Mouse (Mus musculus) liver, embryonic 14.5 days (tissue): ENCODE results near the gene Fgd2. TPM values are rescaled to one million over a fixed set of nuclear protein-coding genes. Genes with fewer than 3 reads are reported as not detected.

Source experiments
- ATAC-seq: fragments of 200-750 bp; cut with Nextera tagmentation; 2 replicates; pipeline ENCODE4 v1.8.0; 2017; ENCODE audit warnings: moderate number of reproducible peaks, mild to moderate bottlenecking, moderate library complexity; ENCODE audit not compliant: insufficient read depth
- DNase-seq, 3 experiments: peaks; one replicate each; pipeline ENCODE4 v3.0.0-alpha.2; 2012 to 2013; ENCODE audit warnings: low read depth in 3 of 3, low spot score in 3 of 3
- H3K27ac ChIP-seq: fragments of 300-500 bp; sonication (generic); 2 replicates; pipeline ENCODE4 v1.5.1; 2014; ENCODE audit warnings: moderate library complexity, mild to moderate bottlenecking, control low read depth, inconsistent platforms
- H3K27me3 ChIP-seq: fragments of 300-500 bp; sonication (generic); 2 replicates; pipeline ENCODE4 v1.6.1; 2014; ENCODE audit warnings: mild to moderate bottlenecking, low read length, moderate library complexity; ENCODE audit not compliant: control insufficient read depth, insufficient read depth
- H3K36me3 ChIP-seq: fragments of 300-500 bp; sonication (generic); replicated peaks from 2 replicates; pipeline ENCODE4 v1.6.1; 2014; ENCODE audit warnings: low read depth; ENCODE audit not compliant: control insufficient read depth, insufficient read depth
- H3K4me1 ChIP-seq, 2 experiments: fragments of 200-500 bp in 1 of 2; fragments of 300-500 bp in 1 of 2; sonication (generic) in 1 of 2; replicated peaks; 2 replicates each; pipeline ENCODE4 v1.6.1; 2012 to 2014; ENCODE audit warnings: antibody characterized with exemption in 1 of 2, inconsistent platforms in 1 of 2, low read length in 1 of 2; ENCODE audit not compliant: control insufficient read depth in 2 of 2, insufficient read depth in 2 of 2
- H3K4me2 ChIP-seq: fragments of 300-500 bp; sonication (generic); 2 replicates; pipeline ENCODE4 v1.6.1; 2014; ENCODE audit warnings: low read depth, mild to moderate bottlenecking, control low read depth, moderate library complexity
- H3K4me3 ChIP-seq, 2 experiments: fragments of 200-500 bp in 1 of 2; fragments of 300-500 bp in 1 of 2; sonication (generic) in 1 of 2; 2 replicates each; pipeline ENCODE4 v1.5.1; 2012 to 2014; ENCODE audit warnings: low read depth in 2 of 2, low read length in 2 of 2, mild to moderate bottlenecking in 2 of 2, control low read depth in 1 of 2, inconsistent platforms in 1 of 2, moderate library complexity in 1 of 2; ENCODE audit not compliant: insufficient read depth in 1 of 2
- H3K9ac ChIP-seq: fragments of 300-500 bp; sonication (generic); replicated peaks from 2 replicates; pipeline ENCODE4 v1.6.1; 2014; ENCODE audit warnings: mild to moderate bottlenecking, control low read depth, moderate library complexity
- H3K9me3 ChIP-seq: fragments of 300-500 bp; sonication (generic); 2 replicates; pipeline ENCODE4 v1.6.1; 2016; ENCODE audit warnings: low read length, mixed read lengths; ENCODE audit not compliant: control insufficient read depth
- CTCF ChIP-seq: IDR thresholded peaks from 2 replicates; pipeline ENCODE4 v1.5.1; 2016; ENCODE audit warnings: antibody characterized with exemption, low read depth, control low read depth
- EP300 ChIP-seq: IDR thresholded peaks from 2 replicates; pipeline ENCODE4 v1.6.1; 2016; ENCODE audit warnings: antibody characterized with exemption, low read depth
- WGBS: fragments of 180-500 bp; shearing (Covaris S2); extraction: QIAGEN DNeasy Blood & Tissue Kit; methylation state at CpG from one replicate; pipeline ENCODE4 v1.1.7; 2014; ENCODE audit not compliant: insufficient replicate concordance; 5-methylcytosine and 5-hydroxymethylcytosine counted together
- polyA plus RNA-seq, 2 experiments: library from polyadenylated mRNA; depleted of rRNA in 1 of 2; stranded (reverse) in 1 of 2; unstranded in 1 of 2; fragments of >200 nt; fragmentation: Nextera tagmentation in 1 of 2; extraction: Ambion mirVana in 1 of 2; gene quantifications; 2 replicates each; pipeline versions ENCODE4 v1.2.1 to v1.2.3; 2012 to 2014

Gene Fgd2
- polyA plus RNA-seq, 2 experiments, result 3.8 to 8.5 TPM

- H3K9me3 ChIP-seq, result no peaks in the 10 kb centered on the region
- whole genome bisulfite sequencing, result 67% methylated on average over 3 of the region's 3 CpGs
- no peak overlapping the region for H3K27ac ChIP-seq
- no peak overlapping the region for H3K4me3 ChIP-seq
- H3K36me3 ChIP-seq, result no peaks in the 10 kb centered on the region
- DNase-seq (no peak), ATAC-seq (no peak)
- no peak overlapping the region for H3K9ac ChIP-seq
- H3K27me3 ChIP-seq, result peaks cover 6% of the 10 kb centered on the region
- no peak overlapping the region for H3K4me2 ChIP-seq
- TF ChIP-seq CTCF, result peak; percentile 50
- no peak for TF ChIP-seq EP300
- H3K4me1 ChIP-seq, result peaks cover 11 to 14% of the 10 kb centered on the region in 2 experiments
These were observed 60.6 kb downstream of the Fgd2 start for GRCm38 (mm10) chr17:29421319-29421718.

- TF ChIP-seq EP300 (no peak), CTCF (peak; percentile 67)
- Histone ChIP-seq H3K27ac (no peak overlapping the region), H3K4me2 (no peak overlapping the region), H3K4me3 (no peak overlapping the region), H3K9ac (no peak overlapping the region), H3K27me3 (0 out of 2 replicates have a peak, but pooled peaks cover 2% of the 10 kb centered on the region), H3K36me3 (no peaks in the 10 kb centered on the region), H3K9me3 (no peaks in the 10 kb centered on the region), H3K4me1 (peaks cover 11 to 14% of the 10 kb centered on the region in 2 experiments)
- WGBS, result 85% methylated on average over 6 of the region's 6 CpGs
- DNase-seq (no peak), ATAC-seq (no peak)
These were observed 61.6 kb downstream of the Fgd2 start for GRCm38 (mm10) chr17:29422337-29422736.

DNA sequence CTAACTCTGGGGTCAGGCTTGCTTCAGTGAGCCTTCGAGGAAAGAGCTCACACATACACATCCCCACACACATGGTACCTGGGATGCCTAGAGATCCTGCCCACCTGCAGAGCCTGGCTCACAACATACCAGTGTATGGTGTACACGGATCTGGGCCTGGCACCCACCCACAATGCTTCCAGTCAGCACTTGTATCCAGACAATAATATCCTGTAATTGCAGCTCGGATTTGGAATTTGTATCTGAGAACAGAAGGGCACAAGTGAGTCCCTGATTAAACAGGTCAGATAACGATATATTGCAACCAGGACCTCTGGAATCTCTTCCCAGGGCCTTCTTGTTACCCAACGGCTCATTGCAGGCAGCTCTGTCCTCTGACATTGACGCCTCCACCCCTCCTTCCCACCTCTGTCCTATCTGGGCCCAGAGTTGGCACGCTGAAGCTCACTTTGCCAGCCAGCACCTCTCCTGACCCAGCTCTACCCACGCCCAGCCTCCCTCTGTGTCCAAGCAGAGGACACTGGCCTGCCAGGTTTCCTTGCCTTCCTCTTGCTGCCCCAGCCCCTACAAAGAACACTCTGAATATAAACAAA, 62.3 kb downstream of the Fgd2 start:
- Histone ChIP-seq H3K27me3 (peaks cover 2% of the 10 kb centered on the region; the same call in 1 of the 2 replicates), H3K4me3 (no peak overlapping the region), H3K27ac (no peak overlapping the region), H3K4me1 (peaks cover 11 to 14% of the 10 kb centered on the region in 2 experiments), H3K4me2 (no peak overlapping the region), H3K9me3 (no peaks in the 10 kb centered on the region), H3K36me3 (no peaks in the 10 kb centered on the region), H3K9ac (no peak overlapping the region)
- TF ChIP-seq EP300 (no peak), CTCF (no peak)
- ATAC-seq, result no peak
- WGBS, result 73% methylated on average over 8 of the region's 8 CpGs
- no peak for DNase-seq

- 73% methylated on average over 2 of the region's 2 CpGs for WGBS
These were observed 63.3 kb downstream of the Fgd2 start for GRCm38 (mm10) chr17:29423991-29424390.

DNA sequence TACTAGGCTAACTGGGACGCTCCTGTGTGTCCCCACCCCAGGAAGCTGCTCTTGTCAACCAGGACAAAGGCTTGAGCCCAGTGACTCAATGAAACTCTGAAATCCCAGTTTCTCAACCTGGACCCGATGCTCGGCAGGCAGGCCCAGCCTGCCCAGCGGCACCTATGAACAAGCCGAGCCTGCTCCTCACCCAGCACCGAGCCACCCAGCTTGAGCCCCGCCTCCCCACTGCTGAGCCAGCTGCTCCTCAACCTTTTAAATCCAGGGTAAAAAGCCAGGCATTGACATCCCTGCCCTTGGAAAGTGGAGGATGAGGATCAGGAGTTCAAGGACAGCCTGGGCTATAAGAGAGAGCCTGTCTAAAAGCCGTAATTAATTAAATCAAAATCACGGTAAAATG, 64.6 kb downstream of the Fgd2 start:
- Histone ChIP-seq H3K4me3 (no peak overlapping the region), H3K9ac (no peak overlapping the region), H3K4me2 (no peak overlapping the region), H3K27me3 (no peaks in the 10 kb centered on the region; the same call in 1 of the 2 replicates), H3K9me3 (no peaks in the 10 kb centered on the region), H3K27ac (no peak overlapping the region), H3K36me3 (no peaks in the 10 kb centered on the region), H3K4me1 (peaks cover 13 to 14% of the 10 kb centered on the region in 2 experiments)
- WGBS, result 81% methylated on average over 9 of the region's 9 CpGs
- ATAC-seq, result no peak
- TF ChIP-seq CTCF (no peak), EP300 (no peak)
- DNase-seq, result no peak

More at GRCm38 (mm10) chr17:29423991-29424390, 63.3 kb downstream of the Fgd2 start:
- Histone ChIP-seq H3K9me3 (no peaks in the 10 kb centered on the region), H3K27ac (no peak overlapping the region), H3K9ac (no peak overlapping the region), H3K4me3 (no peak overlapping the region), H3K4me1 (peaks cover 18% of the 10 kb centered on the region in 2 experiments), H3K4me2 (no peak overlapping the region), H3K36me3 (no peaks in the 10 kb centered on the region), H3K27me3 (no peaks in the 10 kb centered on the region; the same call in 1 of the 2 replicates)
- ATAC-seq (no peak), DNase-seq (no peak)
- TF ChIP-seq CTCF (no peak), EP300 (no peak)
